Mouse (Mus musculus): ENCODE data around the gene Cyb5r3.
"Not testable (repeated sequence)": the region's sequence is repeated elsewhere in the genome, so short reads cannot be mapped to it uniquely, and the experiment has no call there.

The Cyb5r3 gene

DNA sequence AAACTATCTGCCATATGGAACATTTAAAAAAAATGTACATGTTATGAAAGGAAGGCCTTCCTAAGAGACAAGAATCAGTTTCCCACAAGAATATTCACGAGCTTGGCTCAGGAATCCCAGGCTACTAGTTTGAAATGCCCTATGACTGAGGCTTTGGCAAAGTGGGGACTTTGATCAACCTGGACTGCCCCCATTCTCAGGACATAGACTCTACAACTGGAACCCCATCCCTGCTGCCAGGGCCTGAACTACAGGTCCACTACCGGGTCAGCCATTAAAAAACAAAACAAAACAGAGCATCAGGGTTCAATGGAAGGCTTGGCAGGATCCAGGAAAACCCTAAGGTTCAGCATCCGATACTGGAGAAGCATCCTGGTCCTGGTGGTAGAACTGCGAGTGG, 21.7 kb downstream of the Cyb5r3 start:
- no peak for DNase-seq (ENCODE audit: low read depth, low spot score)

DNA sequence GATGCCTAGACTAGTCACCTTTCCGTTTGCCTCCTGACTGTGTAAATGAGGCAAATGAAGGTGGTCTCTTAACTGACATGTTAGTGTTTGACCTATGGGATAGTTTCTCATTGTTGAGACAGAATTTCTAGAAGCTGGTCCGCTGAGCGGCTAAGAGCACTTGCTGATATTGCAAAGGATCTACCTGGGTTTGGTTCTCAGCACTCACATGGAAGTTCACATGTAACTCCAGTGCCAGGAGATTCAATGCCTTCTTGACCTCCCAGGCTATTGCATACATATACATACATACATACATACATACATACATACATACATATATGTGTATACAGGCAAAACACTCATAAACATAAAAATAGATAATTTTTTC, 22.3 kb downstream of the Cyb5r3 start:
- DNase-seq (ENCODE audit: low read depth, low spot score) = no peak

DNA sequence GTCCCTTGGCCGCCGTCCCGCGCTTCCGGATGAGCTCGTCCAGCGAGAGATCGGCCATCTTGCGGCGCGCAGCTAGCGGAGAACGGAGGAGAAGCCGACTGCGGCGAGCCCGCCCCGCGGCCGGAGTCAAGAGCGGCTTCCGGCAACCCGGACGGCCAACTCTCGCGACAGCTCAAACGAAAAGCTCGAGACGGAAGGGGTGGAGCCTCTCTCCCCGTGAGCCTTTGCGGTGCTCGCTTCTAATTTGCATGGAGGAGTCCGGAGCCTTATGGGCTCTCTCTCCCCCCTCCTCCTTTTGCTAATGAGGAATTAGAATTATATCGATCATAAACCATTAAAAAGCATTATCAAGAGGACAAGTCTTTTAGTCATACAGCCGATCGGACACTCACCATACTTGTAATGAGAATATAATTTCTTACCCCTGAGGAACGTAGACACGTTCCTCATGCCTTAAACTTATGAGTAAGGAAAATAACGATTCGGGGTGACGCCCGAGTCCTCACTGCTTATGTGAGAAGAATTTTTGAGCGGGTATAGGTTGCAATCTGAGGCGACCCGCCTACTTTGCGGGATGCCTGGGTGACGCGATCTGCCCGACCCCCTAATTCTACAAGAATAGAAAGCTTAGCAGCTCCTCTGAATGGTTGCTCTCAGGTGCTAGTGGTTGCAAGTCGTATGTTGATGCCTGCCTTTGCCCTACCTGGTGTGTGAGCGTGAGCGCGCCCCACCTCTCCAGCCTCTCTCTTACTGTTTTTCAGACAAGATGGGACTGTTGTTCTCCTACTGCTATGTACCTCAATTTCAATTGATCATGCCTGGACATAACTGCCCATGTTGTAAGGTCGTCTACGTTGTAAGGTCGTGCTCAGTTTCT, 23.0 kb downstream of the Cyb5r3 start, which contains the start of gene Poldip3:
Poldip3 (minus strand) TSS at position 189 of the 877 bp plus-strand sequence.
- DNase-seq (ENCODE audit: low read depth, low spot score) = peak; percentile 99

DNA sequence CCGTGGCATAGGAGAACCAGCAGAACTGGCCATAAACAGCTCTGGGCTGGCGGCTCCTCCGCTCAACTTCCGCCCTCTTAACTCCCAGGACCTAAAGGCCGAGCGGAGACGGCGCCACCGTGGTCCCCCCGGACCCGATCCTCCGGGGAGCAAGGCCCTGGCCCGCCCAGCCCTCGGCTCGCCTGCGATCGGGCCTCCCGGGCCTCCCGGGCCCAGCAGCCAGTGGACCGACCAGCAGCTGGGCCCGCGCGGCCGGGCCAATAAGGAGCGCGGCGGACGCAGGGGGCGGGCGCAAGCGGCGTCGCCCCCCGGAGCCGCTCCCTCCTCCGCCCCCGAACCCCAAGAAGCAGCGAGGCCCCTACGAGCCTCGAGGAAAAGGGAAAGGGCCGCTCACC, 23.6 kb downstream of the Cyb5r3 start:
- no peak for DNase-seq (ENCODE audit: low read depth, low spot score)

DNA sequence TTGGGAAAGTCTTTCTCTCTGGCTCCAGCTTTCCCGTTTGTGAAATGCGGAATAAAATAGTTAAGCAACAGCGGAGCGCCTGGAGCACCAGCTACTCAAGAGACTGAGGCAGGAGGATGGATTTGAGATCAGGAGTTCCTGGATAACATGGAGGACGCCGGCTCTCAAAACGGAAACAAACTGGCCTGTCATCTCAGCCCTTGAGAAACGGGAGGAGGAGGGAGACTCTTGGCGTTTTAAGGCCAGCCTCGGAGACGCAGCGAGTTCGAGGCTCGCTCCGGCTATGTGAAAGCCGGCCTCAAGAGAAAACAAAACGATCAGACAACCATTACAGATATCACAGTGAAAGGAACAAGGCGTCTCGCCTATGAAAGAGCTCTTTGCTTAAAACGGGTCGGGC, 24.0 kb downstream of the Cyb5r3 start:
- DNase-seq (ENCODE audit: low read depth, low spot score) = no peak

- DNase-seq (ENCODE audit: low read depth, low spot score) = no peak
These were observed 26.9 kb downstream of the Cyb5r3 start for GRCm38 (mm10) chr15:83145541-83145940.

- DNase-seq (ENCODE audit: low read depth, low spot score) = peak; percentile 81
These were observed 29.5 kb downstream of the Cyb5r3 start for GRCm38 (mm10) chr15:83142861-83143260.

GRCm38 (mm10) chr15:83135654-83136053, 36.7 kb downstream of the Cyb5r3 start:
- no peak for DNase-seq (ENCODE audit: low read depth, low spot score)

GRCm38 (mm10) chr15:83134671-83135070, 37.7 kb downstream of the Cyb5r3 start:
- peak; percentile 57 for DNase-seq (ENCODE audit: low read depth, low spot score)

DNA sequence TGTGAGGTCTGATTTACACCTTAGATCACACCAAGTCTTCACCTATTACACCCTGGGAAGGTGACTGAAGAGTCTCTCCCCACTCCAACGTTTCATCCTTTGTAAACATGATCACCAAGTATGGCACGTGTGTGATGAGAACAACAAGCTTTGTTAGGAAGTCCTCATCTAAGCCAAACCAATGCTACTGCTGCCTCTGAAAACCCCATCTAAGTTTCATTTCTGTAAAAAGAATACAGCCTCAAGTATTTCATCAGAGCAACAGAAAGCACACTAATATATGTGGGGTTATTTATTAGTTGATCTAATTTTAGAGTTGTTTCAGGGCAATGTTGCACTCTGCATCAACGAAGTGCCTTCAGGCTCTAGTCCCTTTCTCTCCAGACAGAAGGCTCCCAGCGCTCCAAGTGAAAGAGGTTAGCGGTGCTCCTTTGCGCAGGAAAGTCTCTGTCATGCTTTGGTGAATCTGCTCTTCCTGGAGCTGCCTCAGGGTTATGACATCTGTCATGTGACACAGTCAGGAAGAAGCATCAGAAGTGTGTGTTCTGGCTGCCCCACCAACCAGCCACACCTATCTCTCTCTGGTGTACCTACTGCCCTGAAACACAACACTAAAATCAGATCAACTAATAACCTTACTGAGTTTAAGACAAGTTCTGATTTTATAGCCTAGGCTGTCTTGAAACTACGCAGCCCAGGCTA, 42.7 kb downstream of the Cyb5r3 start:
- DNase-seq (ENCODE audit: low read depth, low spot score) = no peak

DNA sequence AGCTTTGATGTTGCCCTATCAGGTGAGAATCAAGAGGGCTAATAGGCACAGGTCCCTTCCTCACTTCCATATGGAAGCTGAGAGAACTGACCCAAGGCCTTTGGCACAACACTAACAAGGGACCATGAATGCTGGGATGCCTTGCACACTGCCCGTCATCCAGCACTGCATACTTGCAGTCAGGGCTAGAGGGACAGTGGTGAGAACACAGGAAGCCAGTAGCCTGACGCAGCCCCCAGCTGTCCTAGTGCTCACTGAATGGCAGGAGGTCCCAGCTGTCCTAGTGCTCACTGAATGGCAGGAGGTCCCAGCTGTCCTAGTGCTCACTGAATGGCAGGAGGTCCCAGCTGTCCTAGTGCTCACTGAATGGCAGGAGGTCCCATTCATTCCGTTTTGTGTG, 45.4 kb downstream of the Cyb5r3 start:
- not testable (repeated sequence) for DNase-seq (ENCODE audit: low read depth, low spot score)

DNA sequence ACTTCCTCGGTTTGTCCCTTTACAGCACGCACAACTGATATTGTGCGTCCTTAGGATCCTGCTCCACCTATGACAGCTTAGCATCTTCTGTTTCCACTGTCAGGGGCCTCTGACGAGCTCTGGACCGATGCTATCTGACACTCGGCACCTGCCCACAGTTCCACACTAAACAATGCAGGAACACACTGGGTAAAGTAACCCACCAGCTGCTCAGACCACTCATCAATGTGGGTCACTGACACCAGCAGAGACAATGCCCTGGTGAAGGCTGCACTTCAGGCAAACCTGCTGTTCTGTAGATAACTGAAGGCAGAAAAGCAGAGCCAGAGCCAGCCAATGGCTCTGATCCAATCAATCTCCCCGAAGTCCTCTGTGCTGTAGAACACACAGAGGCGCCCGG, 45.8 kb downstream of the Cyb5r3 start:
- DNase-seq (ENCODE audit: low read depth, low spot score) = no peak

- no peak for DNase-seq (ENCODE audit: low read depth, low spot score)
These were observed 47.8 kb downstream of the Cyb5r3 start for GRCm38 (mm10) chr15:83124625-83125024.

DNA sequence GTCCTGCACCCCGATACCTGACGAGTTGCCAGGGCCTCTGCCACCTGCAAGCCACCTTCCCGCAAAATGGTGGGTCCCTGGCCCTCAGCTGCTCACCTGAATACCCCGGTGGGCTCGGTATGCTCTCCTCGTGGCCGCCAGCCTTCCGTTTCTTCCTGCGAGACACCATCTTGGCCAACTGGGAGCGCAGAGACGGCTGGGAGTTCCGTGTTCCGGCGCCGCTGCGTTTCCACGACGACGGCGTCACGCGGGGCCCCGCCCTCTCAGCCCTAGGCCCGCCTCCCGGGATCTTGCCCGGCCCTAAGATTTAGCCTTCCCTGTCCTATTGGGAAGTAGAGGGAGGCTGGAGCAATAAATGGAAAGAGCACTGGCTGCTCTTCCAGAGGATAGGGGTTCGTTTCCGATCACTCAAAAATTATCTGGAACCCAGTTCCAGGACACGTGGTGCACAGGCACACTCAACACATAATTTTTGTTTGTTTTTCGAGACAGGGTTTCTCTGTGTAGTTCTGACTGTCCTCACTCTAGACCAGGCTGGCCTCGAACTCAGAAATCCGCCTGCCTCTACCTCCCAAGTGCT, 49.7 kb downstream of the Cyb5r3 start, which contains the start of gene Rrp7a:
Rrp7a (minus strand) TSS at position 236 of the 580 bp plus-strand sequence.
- DNase-seq (ENCODE audit: low read depth, low spot score) = peak; percentile 94

DNA sequence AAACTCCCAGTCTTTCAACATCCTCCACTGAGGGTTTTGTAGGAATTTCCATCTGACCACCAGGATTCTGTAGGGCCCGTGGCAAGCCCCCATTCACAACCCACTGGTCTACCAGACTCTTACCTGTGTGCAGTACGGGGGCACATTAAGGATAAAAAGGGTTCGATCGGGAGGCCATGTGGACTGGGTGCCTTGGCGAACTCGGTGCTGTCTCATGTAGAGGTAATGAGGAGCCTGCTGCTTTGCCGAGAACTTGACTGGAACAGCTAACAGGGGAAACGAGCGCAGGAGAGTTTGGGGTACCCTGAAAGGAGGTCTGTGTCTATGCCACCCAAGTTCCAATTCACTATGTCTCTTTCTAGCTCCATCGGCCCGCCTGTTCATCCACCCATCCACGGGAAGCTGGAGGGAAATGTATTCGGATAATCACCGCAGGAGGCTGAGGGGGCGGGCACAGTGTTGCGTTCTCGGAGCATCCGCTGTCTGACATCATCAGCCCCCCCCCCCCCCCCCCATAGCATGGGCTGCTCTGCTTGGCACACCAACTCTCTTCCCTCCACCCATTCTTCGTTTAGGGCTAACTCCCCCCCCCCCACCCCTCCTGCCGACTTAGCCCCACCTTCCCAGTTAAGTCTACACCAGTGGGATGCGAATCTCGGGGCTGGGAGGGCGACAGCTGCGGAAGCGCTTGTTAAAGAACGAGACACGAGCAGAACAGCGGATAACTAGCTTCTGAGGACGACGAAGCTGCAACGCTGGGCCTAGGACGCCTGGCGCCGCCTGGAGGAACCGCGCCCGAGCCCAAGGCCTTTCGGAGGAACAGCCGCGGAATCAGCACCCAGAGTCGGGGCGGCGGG, 50.5 kb downstream of the Cyb5r3 start:
- DNase-seq (ENCODE audit: low read depth, low spot score) = peak; percentile 78

GRCm38 (mm10) chr15:83118360-83118759, 54.0 kb downstream of the Cyb5r3 start:
- DNase-seq (ENCODE audit: low read depth, low spot score) = peak; percentile 92

GRCm38 (mm10) chr15:83115071-83115470, 57.3 kb downstream of the Cyb5r3 start:
- DNase-seq (ENCODE audit: low read depth, low spot score) = no peak

DNA sequence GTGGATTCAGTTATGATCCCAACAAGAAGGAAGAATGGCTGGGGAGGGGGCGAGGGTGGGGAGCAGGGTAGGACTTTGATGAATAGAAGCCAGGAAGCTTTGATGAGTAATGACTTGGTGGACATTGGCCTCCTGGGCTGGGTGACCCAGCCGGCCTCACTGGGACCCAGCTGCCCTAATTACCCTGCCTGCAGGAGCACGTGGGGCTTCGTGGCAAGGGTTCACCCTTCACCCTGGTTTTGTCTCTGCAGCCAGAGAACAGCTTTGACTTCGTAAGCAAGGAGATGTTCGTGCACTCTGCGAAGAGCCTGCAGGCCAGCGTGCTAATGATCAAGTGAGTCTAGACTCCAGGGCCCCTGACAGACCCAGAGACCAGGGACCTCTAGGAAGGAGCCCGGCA, 58.3 kb downstream of the Cyb5r3 start:
- DNase-seq (ENCODE audit: low read depth, low spot score) = no peak

DNA sequence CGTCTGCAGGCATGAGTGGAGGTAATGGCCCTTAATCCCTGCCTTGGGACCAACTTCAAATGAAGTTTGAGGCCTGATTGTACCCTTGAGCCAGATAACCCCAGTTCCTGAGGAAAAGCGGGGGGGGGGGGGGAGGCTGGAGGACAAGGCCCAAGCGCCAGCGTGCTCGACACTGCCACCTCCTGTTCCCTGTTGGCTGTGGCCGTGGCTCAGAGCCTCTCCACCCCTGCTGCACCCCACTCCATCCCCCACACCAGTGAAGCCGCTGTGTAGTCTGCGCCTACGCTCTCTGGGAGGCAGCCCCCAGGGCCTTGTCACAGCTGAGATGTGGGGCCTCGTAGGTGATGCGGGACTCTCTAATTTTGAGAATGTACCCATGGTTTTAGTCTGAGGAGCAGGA, 59.5 kb downstream of the Cyb5r3 start:
- DNase-seq (ENCODE audit: low read depth, low spot score) = peak; percentile 83

DNA sequence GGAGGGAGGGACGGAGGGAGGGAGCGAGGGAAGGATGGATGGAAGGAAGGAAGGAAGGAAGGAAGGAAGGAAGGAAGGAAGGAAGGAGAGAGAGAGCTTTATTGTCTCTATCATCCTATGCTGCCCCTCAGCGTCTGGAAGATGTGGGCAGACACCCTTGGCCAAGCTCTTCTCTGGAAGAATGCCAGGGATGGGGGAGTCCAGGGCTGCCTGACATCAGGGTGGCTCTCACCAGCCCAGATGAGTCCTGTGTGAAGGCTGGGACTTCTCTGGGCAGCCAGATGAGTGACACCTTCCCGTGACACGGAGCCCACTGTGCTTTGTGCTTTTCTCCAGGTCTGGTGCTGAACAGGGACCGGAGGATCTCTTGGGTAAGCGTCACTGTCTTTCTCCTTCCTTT, 60.5 kb downstream of the Cyb5r3 start:
- DNase-seq (ENCODE audit: low read depth, low spot score) = no peak

DNA sequence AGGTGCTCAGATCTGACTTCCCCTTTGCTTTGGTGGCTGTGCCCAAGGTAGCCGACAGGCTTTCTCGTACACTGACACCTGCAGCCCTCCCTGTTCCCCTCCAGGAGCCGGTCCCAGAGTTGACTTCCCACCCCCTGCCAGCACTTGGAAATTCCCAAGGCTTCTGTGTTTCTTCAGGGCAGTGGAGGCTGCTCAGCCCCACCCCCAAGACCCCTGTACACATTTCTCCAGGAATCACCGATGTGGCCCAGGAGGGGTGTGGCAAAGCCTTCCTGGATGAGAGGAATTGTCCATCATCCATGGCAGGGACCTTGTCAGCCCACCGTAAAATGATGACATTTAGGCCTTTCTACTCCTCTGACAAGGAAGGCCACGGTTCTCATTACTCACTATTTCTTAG, 61.1 kb downstream of the Cyb5r3 start:
- no peak for DNase-seq (ENCODE audit: low read depth, low spot score)

- DNase-seq (ENCODE audit: low read depth, low spot score) = no peak
These were observed 64.6 kb downstream of the Cyb5r3 start for GRCm38 (mm10) chr15:83107814-83108213.

All from brain, adult 2 months (tissue).